Comparison of ENCODE assay signal across 13 mouse cellular contexts in genomic region chr9:47076946-47077345, GRCm38 (mm10).
A peak's percentile ranks its signal among the peaks of the same experiment; 100 is the strongest.
DNase-seq lines count a peak whose midpoint lies in the region; ATAC-seq lines count a peak whose summit lies in the region.
"Had no signal": no experiment of that assay in that cellular context is flagged by ENCODE, and none has a peak within 500 bp of the region (broad histone marks: within the 10 kb centered on the region; RNA-seq: fewer than 3 reads in every experiment).

No protein-coding gene starts in this region.

- H3K27me3 ChIP-seq in hindbrain, embryonic 10.5 days (ENCODE audit: insufficient read depth, poor library complexity, severe bottlenecking) = no peaks in the 10 kb centered on the region
- no peaks in the 10 kb centered on the region for H3K27me3 ChIP-seq in hindbrain, embryonic 16.5 days (replicated peaks; ENCODE audit: control insufficient read depth, insufficient read depth, low read length)
- no peaks in the 10 kb centered on the region for H3K27me3 ChIP-seq in neural tube, embryonic 11.5 days (ENCODE audit: control insufficient read depth, insufficient read depth, low read length)
- H3K27me3 ChIP-seq in neural tube, embryonic 15.5 days (replicated peaks) = 0 out of 2 replicates have a peak, but pooled peaks cover 3% of the 10 kb centered on the region
- H3K27me3 ChIP-seq: stomach, embryonic 15.5 days had no signal

- H3K4me1 ChIP-seq in hindbrain, embryonic 10.5 days (replicated peaks) = peaks cover 33% of the 10 kb centered on the region
- peaks cover 3% of the 10 kb centered on the region; the same call in 1 of the 2 replicates for H3K4me1 ChIP-seq in hindbrain, embryonic 16.5 days (ENCODE audit: control insufficient read depth, insufficient read depth, low read depth, low read length)
- H3K4me1 ChIP-seq in neural tube, embryonic 11.5 days (ENCODE audit: control insufficient read depth, insufficient read depth, low read length) = no peaks in the 10 kb centered on the region; the same call in 1 of the 2 replicates
- H3K4me1 ChIP-seq in neural tube, embryonic 15.5 days = 0 out of 2 replicates have a peak, but pooled peaks cover 11% of the 10 kb centered on the region

- WGBS in hindbrain, embryonic 10.5 days = 4% methylated on average over 6 of the region's 6 CpGs
- 8% methylated on average over 6 of the region's 6 CpGs for WGBS in hindbrain, embryonic 16.5 days
- 27% methylated on average over 6 of the region's 6 CpGs for WGBS in neural tube, embryonic 11.5 days
- WGBS in neural tube, embryonic 15.5 days = 18% methylated on average over 6 of the region's 6 CpGs

- peaks cover 4% of the 10 kb centered on the region; the same call in 1 of the 2 replicates for H3K9me3 ChIP-seq in hindbrain, embryonic 10.5 days
- H3K9me3 ChIP-seq in hindbrain, embryonic 16.5 days (ENCODE audit: control insufficient read depth, low read length) = no peaks in the 10 kb centered on the region
- no peaks in the 10 kb centered on the region for H3K9me3 ChIP-seq in neural tube, embryonic 11.5 days (ENCODE audit: control insufficient read depth, low read length)
- no peaks in the 10 kb centered on the region for H3K9me3 ChIP-seq in neural tube, embryonic 15.5 days (replicated peaks)
- H3K9me3 ChIP-seq: stomach, embryonic 15.5 days had no signal

- no peak overlapping the region for H3K4me3 ChIP-seq in hindbrain, embryonic 10.5 days
- no peak overlapping the region for H3K4me3 ChIP-seq in hindbrain, embryonic 16.5 days (ENCODE audit: low read length)
- no peak overlapping the region for H3K4me3 ChIP-seq in neural tube, embryonic 11.5 days (ENCODE audit: low read depth, low read length)
- no peak overlapping the region for H3K4me3 ChIP-seq in neural tube, embryonic 15.5 days (replicated peaks)
- H3K4me3 ChIP-seq: stomach, embryonic 15.5 days had no signal

- no peak overlapping the region for H3K9ac ChIP-seq in hindbrain, embryonic 16.5 days (ENCODE audit: low read depth, low read length)
- H3K9ac ChIP-seq in neural tube, embryonic 11.5 days (ENCODE audit: low read length) = no peak overlapping the region; the same call in 1 of the 2 replicates
- H3K9ac ChIP-seq in neural tube, embryonic 15.5 days (replicated peaks) = no peak overlapping the region
- H3K9ac ChIP-seq: stomach, embryonic 15.5 days had no signal

- ATAC-seq in hindbrain, embryonic 16.5 days = no peak
- ATAC-seq in neural tube, embryonic 11.5 days (ENCODE audit: insufficient read depth, low FRiP score, low TSS enrichment) = no peak
- ATAC-seq in neural tube, embryonic 15.5 days (ENCODE audit: low FRiP score) = no peak
- ATAC-seq: inflammation-experienced regulatory T-cells, adult 6 months had no signal

- no peak overlapping the region for H3K4me2 ChIP-seq in hindbrain, embryonic 16.5 days (ENCODE audit: low read length)
- H3K4me2 ChIP-seq in neural tube, embryonic 11.5 days (ENCODE audit: low read depth) = no peak overlapping the region
- no peak overlapping the region for H3K4me2 ChIP-seq in neural tube, embryonic 15.5 days
- H3K4me2 ChIP-seq: stomach, embryonic 15.5 days had no signal

- no peaks in the 10 kb centered on the region for H3K36me3 ChIP-seq in hindbrain, embryonic 10.5 days
- no peaks in the 10 kb centered on the region for H3K36me3 ChIP-seq in hindbrain, embryonic 16.5 days (ENCODE audit: control insufficient read depth, insufficient read depth, low read length)
- H3K36me3 ChIP-seq in neural tube, embryonic 11.5 days (ENCODE audit: control insufficient read depth, insufficient read depth, low read length) = no peaks in the 10 kb centered on the region
- H3K36me3 ChIP-seq in neural tube, embryonic 15.5 days = no peaks in the 10 kb centered on the region
- H3K36me3 ChIP-seq: stomach, embryonic 15.5 days had no signal

- peak; percentile 38 for DNase-seq in hindbrain, embryonic 10.5 days (ENCODE audit: low spot score)
- peak; percentile 39 for DNase-seq in neural tube, embryonic 11.5 days (ENCODE audit: low spot score)
- peak; percentile 22 for DNase-seq in embryo, embryonic 9.5 days (ENCODE audit: extremely low spot score)
- peak; percentile 60 for DNase-seq in retina, postnatal 1 day
- DNase-seq in urinary bladder, adult 2 months (ENCODE audit: low spot score) = no peak
- DNase-seq in kidney, postnatal 4 days = no peak
- DNase-seq: adrenal gland, adult 2 months; cerebellum, postnatal 25 days; lung, postnatal 14 days had no signal

- peak overlapping the region; percentile 82 for H3K27ac ChIP-seq in hindbrain, embryonic 10.5 days
- H3K27ac ChIP-seq in hindbrain, embryonic 16.5 days (ENCODE audit: low read depth, low read length) = no peak overlapping the region
- no peak overlapping the region for H3K27ac ChIP-seq in neural tube, embryonic 11.5 days (ENCODE audit: low read depth, low read length)
- no peak overlapping the region for H3K27ac ChIP-seq in neural tube, embryonic 15.5 days (replicated peaks)
- H3K27ac ChIP-seq: stomach, embryonic 15.5 days had no signal

Comparison
In these comparisons a context has a peak if more than half of its experiments do, and no peak if none do; other contexts are left out.
1. DNase-seq: peak in hindbrain, embryonic 10.5 days (single experiment), neural tube, embryonic 11.5 days (single experiment), embryo, embryonic 9.5 days (single experiment) and retina, postnatal 1 day (single experiment); none in urinary bladder, adult 2 months (single experiment) and kidney, postnatal 4 days (0 of 2).